Mouse (Mus musculus): ENCODE measurements around the gene Opalin.

- TF ChIP-seq CTCF (IDR thresholded peaks at IDR 0.05; ENCODE audit: control insufficient read depth, insufficient read depth, insufficient read length) (no peak), CEBPB (IDR thresholded peaks at IDR 0.05; ENCODE audit: low read depth) (no peak), MYOD1 (IDR thresholded peaks at IDR 0.05; ENCODE audit: control insufficient read depth, insufficient read length, low read depth) (no peak), MYOG (IDR thresholded peaks at IDR 0.05; ENCODE audit: control insufficient read depth, extremely low read depth, insufficient read length) (no peak), MAX (IDR thresholded peaks at IDR 0.05) (no peak)
Observed at GRCm38 (mm10) chr19:41119924-41120323, 43.0 kb upstream of the Opalin start.
